Mouse (Mus musculus) ES-E14 (cell line): ENCODE measurements around the gene Ccnl1.

Source experiments
- CHD2 ChIP-seq: IDR thresholded peaks from 2 replicates; pipeline ENCODE4 v1.6.1; 2014; ENCODE audit warnings: mild to moderate bottlenecking, low read depth, low read length, inconsistent platforms
- HCFC1 ChIP-seq: IDR thresholded peaks from 2 replicates; pipeline ENCODE4 v1.6.1; 2012; ENCODE audit warnings: low read length, inconsistent platforms, borderline replicate concordance; ENCODE audit not compliant: insufficient read depth
- MAFK ChIP-seq: IDR thresholded peaks from 2 replicates; pipeline ENCODE4 v1.6.1; 2014; ENCODE audit warnings: mild to moderate bottlenecking, low read depth, low read length, inconsistent platforms; ENCODE audit not compliant: insufficient read depth
- ZC3H11A ChIP-seq: IDR thresholded peaks from 2 replicates; pipeline ENCODE4 v1.6.1; 2012; ENCODE audit warnings: low read depth, mild to moderate bottlenecking, inconsistent platforms, low read length, borderline replicate concordance

DNA sequence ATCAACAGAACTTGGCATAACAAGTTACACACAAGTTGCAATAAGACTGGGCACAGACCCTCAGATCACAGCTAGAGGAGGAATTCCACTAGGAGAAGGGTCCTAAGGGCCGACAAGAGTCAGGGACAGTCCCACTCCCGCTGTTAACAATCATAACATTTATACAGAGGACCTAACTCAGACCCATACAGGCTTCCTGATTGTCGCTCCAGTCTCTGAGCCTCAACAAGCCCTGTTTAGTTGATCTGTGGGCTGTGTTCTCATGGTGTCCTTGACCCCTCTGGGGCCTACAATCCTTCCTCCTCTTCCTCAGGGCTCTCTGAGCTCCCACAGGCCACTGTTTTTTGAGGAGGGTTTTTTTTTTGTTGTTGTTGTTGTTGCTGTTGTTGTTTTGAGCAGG is 18.2 kb upstream of the Ccnl1 start:
- TF ChIP-seq ZC3H11A (no peak), CHD2 (no peak), MAFK (no peak), HCFC1 (no peak)
